Mouse (Mus musculus): ENCODE results near the gene Hoxd12. TPM values are rescaled to one million over a fixed set of nuclear protein-coding genes. Genes with fewer than 3 reads are reported as not detected.

The Hoxd12 gene
- polyA plus RNA-seq, 1 experiment from 2014 or later, result not detected

DNA sequence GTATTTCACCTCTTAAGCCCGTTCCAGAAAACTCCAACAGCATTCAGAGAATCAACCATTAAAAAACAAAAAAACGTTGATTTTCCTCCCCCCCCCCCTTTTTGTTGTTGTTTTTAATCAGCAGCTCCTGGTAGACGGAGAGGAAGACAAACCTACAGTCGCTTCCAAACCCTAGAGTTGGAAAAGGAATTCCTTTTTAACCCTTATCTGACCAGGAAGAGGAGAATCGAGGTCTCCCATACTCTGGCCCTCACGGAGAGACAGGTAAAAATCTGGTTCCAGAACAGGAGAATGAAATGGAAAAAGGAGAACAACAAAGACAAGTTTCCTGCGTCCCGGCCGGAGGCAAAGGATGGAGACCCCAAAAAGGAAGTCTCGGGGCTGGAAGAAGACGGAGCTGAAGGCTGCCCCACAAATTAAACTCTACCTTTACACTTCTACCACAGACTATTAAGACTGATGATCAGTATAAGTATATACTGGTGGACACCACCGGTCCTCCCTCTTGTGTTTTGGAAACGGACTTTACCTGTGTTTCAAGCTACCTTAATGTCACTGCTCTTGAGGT, 31.7 kb downstream of the Hoxd12 start:
- no peak for DNase-seq (ENCODE audit: low spot score)

- DNase-seq (ENCODE audit: low spot score), result no peak
These were observed 32.8 kb downstream of the Hoxd12 start for GRCm38 (mm10) chr2:74707599-74707998.

DNA sequence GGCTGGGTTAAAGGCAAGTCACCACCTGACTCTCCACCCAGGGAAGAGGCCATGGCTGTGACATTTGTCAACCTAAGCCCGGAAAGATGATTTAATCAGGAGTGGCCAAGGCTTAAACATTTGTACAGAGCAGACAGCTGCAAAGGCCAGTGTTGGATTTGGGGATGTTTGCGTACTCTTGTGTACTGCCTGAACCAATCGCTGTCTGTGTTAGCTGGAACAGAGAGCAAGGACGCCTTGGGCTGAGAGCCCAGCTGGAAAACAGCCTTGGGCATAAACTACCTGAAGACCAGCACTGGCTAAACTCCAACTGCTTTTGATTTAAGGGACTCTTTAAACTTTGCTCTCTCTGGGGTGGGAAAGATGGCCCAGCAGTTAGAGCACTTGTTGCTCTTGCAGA, 33.9 kb downstream of the Hoxd12 start:
- no peak for DNase-seq (ENCODE audit: low spot score)

DNA sequence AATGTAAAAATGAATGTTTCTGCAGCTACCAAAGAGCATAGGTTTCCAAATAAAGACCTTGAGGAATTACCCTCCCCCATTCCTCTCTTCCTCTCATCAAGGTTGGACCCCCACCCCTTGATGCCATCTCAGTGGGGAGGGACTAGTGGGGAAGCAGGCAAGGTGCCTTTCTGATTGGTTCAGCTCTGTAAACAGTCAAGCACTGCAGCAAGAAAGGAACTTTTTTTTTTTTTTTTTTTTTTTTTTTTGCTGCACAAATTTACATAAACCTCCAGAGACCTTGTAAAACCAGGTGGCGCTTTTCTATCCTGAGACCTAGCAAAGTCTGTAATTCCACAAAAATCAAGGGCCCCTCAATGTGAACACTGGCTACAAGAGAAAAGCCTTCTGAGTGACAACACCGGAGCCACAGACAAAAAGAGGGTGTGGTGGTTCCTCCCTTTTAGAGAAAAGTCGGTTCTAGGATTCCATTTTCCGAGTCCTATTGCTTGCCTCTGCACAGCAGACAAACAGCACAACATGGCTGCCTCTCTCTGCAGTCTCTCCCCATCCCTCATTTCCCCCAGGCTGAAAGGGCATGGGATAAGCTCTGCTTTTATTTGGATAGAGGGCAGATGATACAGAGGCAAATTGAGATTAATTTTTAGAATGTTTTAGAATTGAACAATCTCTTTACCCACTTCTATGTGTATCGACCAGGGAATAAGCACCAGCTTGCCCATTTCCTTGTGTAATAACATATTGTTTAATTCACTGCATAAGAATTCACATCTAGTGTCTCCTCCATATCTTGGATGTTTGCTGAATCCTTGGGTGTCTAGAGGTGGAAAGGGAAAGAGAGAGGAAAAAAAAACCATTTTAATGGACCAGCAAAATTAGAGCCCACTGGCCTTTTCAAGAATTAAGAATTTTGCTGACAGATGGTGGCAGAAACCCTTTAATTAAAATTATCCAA, 34.9 kb downstream of the Hoxd12 start:
- DNase-seq (ENCODE audit: low spot score), result no peak

GRCm38 (mm10) chr2:74710929-74711543, 36.2 kb downstream of the Hoxd12 start:
- no peak for DNase-seq (ENCODE audit: low spot score)

- DNase-seq (ENCODE audit: low spot score), result no peak
These were observed 37.2 kb downstream of the Hoxd12 start, which contains the start of the genes Hoxd3 and Hoxd4 for GRCm38 (mm10) chr2:74711721-74712621. Hoxd3 (plus strand) TSS chr2:74711927. Hoxd4 (plus strand) TSS chr2:74711929.

DNA sequence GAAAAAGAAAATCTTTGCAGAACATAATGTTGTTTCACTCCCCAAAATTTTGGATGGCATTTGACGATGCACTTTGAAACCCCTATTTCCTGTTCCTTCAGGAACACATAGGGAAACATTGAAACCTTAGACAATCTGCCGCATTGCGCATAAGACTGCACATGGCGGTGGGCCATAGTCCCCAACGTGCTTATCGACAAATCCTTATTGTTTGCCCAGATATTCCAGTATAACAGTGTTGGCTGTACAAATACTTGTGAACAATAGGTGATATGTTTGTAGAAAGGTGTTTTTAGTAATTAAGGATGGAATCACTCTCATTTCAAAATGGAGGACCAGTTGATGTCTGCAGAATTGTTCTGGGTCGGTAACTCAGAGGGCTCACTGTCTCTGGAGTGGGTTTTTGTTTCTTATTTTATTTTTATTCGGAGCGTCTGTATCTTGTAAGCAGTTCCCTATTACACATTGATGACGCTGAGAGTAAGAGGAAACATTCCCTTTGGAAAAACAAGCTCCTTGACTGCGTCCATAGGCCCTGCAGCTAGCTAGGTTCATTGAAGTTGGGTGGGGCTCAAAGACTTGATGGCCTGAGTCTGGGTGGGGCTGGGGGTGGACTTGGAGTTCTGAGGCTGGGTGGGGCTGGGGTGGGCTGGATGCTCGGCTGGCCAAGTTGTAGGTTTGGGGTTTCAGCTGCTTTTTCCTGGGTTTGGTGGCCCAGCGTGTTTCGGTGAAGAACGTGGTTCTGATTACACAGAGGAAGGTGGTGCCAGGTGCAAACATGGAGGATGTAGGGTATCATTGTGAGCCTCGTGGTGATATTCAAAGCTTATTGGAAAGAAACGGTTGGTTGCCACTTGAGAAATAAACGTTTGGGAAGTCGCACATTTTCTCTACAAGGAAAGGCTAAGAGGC, 38.7 kb downstream of the Hoxd12 start:
- DNase-seq (ENCODE audit: low spot score), result no peak

- no peak for DNase-seq (ENCODE audit: low spot score)
These were observed 39.5 kb downstream of the Hoxd12 start for GRCm38 (mm10) chr2:74714156-74714789.

DNA sequence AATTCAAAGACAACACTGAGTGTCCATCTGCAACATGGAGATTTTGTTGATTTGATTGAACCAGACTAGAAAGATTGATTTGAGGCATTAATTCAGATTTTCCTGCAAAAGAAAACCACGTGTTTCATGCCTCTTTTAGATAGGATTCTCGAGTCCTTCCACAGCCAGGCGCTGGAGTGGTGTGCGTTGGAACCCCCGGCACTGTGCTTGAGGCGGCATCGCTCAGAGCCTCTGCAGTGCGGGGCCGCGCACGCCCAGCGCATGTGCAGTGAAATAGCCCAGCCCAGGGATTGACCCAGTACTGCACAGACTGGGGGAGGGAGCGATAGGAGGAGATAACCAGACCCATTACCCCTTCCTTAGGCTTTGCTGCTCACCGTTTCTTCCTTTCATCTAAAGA, 40.1 kb downstream of the Hoxd12 start:
- no peak for DNase-seq (ENCODE audit: low spot score)

GRCm38 (mm10) chr2:74715504-74716241, 40.9 kb downstream of the Hoxd12 start:
- peak; percentile 87 for DNase-seq (ENCODE audit: low spot score)

DNA sequence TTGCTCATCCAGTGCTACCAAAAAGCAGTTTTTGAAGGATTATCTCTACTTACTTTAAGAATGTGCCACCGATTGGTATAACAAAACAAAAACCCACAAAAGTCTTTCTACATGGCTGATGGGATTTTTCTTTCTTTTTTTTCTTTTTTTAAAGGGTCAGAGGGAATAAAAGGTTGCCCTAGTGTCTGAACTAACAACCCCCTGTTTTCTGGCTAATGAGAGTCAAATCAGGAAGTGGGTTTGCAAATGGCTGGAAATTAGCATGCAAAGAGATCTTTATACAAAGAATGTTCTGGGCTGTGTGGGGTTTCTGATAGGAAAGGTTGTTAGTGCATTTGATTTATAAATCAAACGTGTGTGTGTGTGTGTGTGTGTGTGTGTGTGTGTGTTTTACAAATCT, 45.6 kb downstream of the Hoxd12 start:
- no peak for DNase-seq (ENCODE audit: low spot score)

GRCm38 (mm10) chr2:74720955-74721491, 46.2 kb downstream of the Hoxd12 start:
- no peak for DNase-seq (ENCODE audit: low spot score)

GRCm38 (mm10) chr2:74721882-74722281, 47.1 kb downstream of the Hoxd12 start:
- DNase-seq (ENCODE audit: low spot score), result no peak

DNA sequence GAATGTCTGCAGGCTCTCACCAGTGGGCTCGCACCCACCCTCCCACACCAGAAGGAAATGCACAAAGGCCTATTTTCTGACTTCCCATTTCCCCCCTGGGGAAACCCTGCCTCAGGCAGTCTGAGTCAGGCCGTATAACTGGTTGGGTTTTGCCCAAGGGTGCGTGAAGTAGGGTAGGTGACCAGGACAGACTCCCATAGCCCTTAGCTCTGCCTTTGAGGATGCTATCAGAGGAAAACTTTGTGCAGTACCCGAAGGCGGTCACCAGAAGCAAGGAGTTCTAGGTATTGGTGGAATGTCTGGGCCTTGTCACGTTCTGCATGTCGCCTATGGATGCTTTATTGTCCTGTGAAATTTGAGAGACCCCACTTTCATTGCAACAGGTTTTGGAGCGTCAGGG, 48.1 kb downstream of the Hoxd12 start:
- DNase-seq (ENCODE audit: low spot score), result no peak

- DNase-seq (ENCODE audit: low spot score), result no peak
These were observed 49.6 kb downstream of the Hoxd12 start for GRCm38 (mm10) chr2:74724244-74725015.

GRCm38 (mm10) chr2:74725171-74725570, 50.4 kb downstream of the Hoxd12 start:
- DNase-seq (ENCODE audit: low spot score), result no peak

GRCm38 (mm10) chr2:74726551-74726950, 51.7 kb downstream of the Hoxd12 start, which contains the start of gene Gm28230:
Gm28230 (plus strand) TSS chr2:74726728.
- no peak for DNase-seq (ENCODE audit: low spot score)
